In genomic region chr10:78043406-78043836, GRCm38 (mm10) we compare ENCODE assay signal across 8 mouse cellular contexts. TPM values are rescaled to one million over a fixed set of nuclear protein-coding genes. Genes with fewer than 3 reads are reported as not detected.
DNase-seq lines count a peak whose midpoint lies in the region; ATAC-seq lines count a peak whose summit lies in the region.

Aire (minus strand) TSS chr10:78043610.

- H3K9ac ChIP-seq in limb, embryonic 15.5 days, result no peak within 1 kb of the TSS
- no peak within 1 kb of the TSS for H3K9ac ChIP-seq in midbrain, embryonic 15.5 days

- H3K4me2 ChIP-seq in limb, embryonic 15.5 days, result peak within 1 kb of the TSS; percentile 39
- peak within 1 kb of the TSS; percentile 50 for H3K4me2 ChIP-seq in midbrain, embryonic 15.5 days

- 2% methylated on average over 27 of the region's 27 CpGs for WGBS in limb, embryonic 15.5 days
- 2% methylated on average over 27 of the region's 27 CpGs for WGBS in midbrain, embryonic 15.5 days

- H3K27ac ChIP-seq in limb, embryonic 15.5 days, result no peak within 1 kb of the TSS
- H3K27ac ChIP-seq in midbrain, embryonic 15.5 days, result no peak within 1 kb of the TSS

- no peaks in the 10 kb centered on the region for H3K9me3 ChIP-seq in limb, embryonic 15.5 days
- H3K9me3 ChIP-seq in midbrain, embryonic 15.5 days, result no peaks in the 10 kb centered on the region

- H3K36me3 ChIP-seq in limb, embryonic 15.5 days, result no peaks in the 10 kb centered on the region
- H3K36me3 ChIP-seq in midbrain, embryonic 15.5 days (replicated peaks), result no peaks in the 10 kb centered on the region
- no peaks in the 10 kb centered on the region for H3K36me3 ChIP-seq in splenic B cell, adult 2 months (ENCODE audit: control insufficient read depth, insufficient read depth, low read length, poor library complexity, severe bottlenecking)

- peak within 1 kb of the TSS; percentile 7; the same call in 1 of the 2 replicates for H3K4me3 ChIP-seq in limb, embryonic 15.5 days
- H3K4me3 ChIP-seq in midbrain, embryonic 15.5 days, result peak within 1 kb of the TSS; percentile 27

- DNase-seq in urinary bladder, adult 2 months (ENCODE audit: low spot score), result peak; percentile 49
- no peak for DNase-seq in urinary bladder, postnatal 10 days (ENCODE audit: low spot score)
- DNase-seq in embryo, embryonic 10.5 days (ENCODE audit: low spot score), result peak; percentile 78
- DNase-seq in heart, adult 18-20 months, result peak; percentile 54 to 63
- DNase-seq in kidney, adult 11 months, result peak; percentile 52
- DNase-seq in splenic B cell, adult 2 months (ENCODE audit: low read depth, low spot score), result peak; percentile 85

- no peak for ATAC-seq in limb, embryonic 15.5 days (ENCODE audit: insufficient number of reproducible peaks, low FRiP score, low TSS enrichment, low read depth)
- ATAC-seq in midbrain, embryonic 15.5 days (replicated peaks), result peak; percentile 83

- H3K4me1 ChIP-seq in limb, embryonic 15.5 days, result peaks cover 15% of the 10 kb centered on the region
- peaks cover 6% of the 10 kb centered on the region; the same call in 1 of the 2 replicates for H3K4me1 ChIP-seq in midbrain, embryonic 15.5 days

- 0 out of 2 replicates have a peak, but pooled peaks cover 4% of the 10 kb centered on the region for H3K27me3 ChIP-seq in limb, embryonic 15.5 days
- no peaks in the 10 kb centered on the region for H3K27me3 ChIP-seq in midbrain, embryonic 15.5 days (replicated peaks)
- H3K27me3 ChIP-seq in splenic B cell, adult 2 months (ENCODE audit: control insufficient read depth, insufficient read depth, low read length, poor library complexity, severe bottlenecking), result no peaks in the 10 kb centered on the region

RNA-seq across cellular contexts. Expression of gene Aire, which starts in this region (rescaled TPM):
- 1.0 and 1.7 TPM in 2 replicates for polyA plus RNA-seq in urinary bladder, adult 2 months (2012; rRNA removed)
- total RNA-seq in heart, adult 18-20 months (2021), result not detected
- polyA plus RNA-seq in limb, embryonic 15.5 days (2015; fragmentation: Nextera tagmentation; extraction: Ambion mirVana), result 0.28 and 0.29 TPM in 2 replicates
- 0.06 and 0.37 TPM in 2 replicates for polyA plus RNA-seq in midbrain, embryonic 15.5 days (2015; fragmentation: Nextera tagmentation; extraction: Ambion mirVana)

Comparison
In these comparisons a context has a peak if more than half of its experiments do, and no peak if none do; other contexts are left out.
1. Peak in DNase-seq in heart, adult 18-20 months; RNA of the gene not detected or under 1 TPM.
2. Peak in ATAC-seq, H3K4me3 ChIP-seq and H3K4me2 ChIP-seq in midbrain, embryonic 15.5 days; RNA of the gene not detected or under 1 TPM.